Mouse (Mus musculus): ENCODE data around the gene Rora.

DNA sequence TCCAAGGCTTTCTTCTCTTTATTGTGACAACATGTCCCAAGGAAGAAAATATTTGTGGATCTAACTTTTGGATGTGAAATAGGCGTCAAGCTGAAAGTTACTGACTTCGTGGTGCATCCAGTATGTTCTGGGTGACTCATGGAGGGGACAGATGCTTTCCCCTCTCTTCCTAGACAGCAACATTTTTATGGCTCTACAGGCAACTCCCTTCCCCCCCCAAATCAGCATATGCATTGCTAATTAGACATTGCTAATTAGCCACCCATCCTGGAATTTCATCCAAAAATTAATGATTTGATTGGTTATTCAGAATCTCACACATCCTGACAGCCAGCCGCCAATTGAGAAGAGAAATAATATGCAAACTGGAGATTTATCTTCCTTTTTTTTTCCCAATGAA lies 12.5 kb upstream of the Rora start:
- no peak for TF ChIP-seq CTCF (IDR thresholded peaks at IDR 0.05; ENCODE audit: low read depth, low read length)
- no peak for TF ChIP-seq POLR2A (IDR thresholded peaks at IDR 0.05; ENCODE audit: borderline replicate concordance, low read depth, low read length)
